Mouse (Mus musculus) fibroblast of lung, adult 2 months (primary cell): ENCODE data around the gene Ddhd1.
"Not testable (repeated sequence)": the region's sequence is repeated elsewhere in the genome, so short reads cannot be mapped to it uniquely, and the experiment has no call there.

ENCODE experiments used
- DNase-seq: peaks from one replicate; pipeline ENCODE4 v3.0.0-alpha.2; 2011; ENCODE audit warnings: low read depth

The Ddhd1 gene

GRCm38 (mm10) chr14:45580923-45581827 lies 76.8 kb downstream of the Ddhd1 start:
- DNase-seq, result not testable (repeated sequence)

- DNase-seq, result no peak
Measured at GRCm38 (mm10) chr14:45566066-45566937, 91.6 kb downstream of the Ddhd1 start.

GRCm38 (mm10) chr14:45565216-45566065 lies 92.5 kb downstream of the Ddhd1 start:
- no peak for DNase-seq

GRCm38 (mm10) chr14:45563577-45563976 lies 94.4 kb downstream of the Ddhd1 start:
- no peak for DNase-seq

- peak; percentile 87 for DNase-seq
Measured at GRCm38 (mm10) chr14:45561681-45562080, 96.3 kb downstream of the Ddhd1 start.

GRCm38 (mm10) chr14:45559018-45559417 lies 98.9 kb downstream of the Ddhd1 start:
- DNase-seq, result no peak

GRCm38 (mm10) chr14:45554336-45554735 lies 103.6 kb downstream of the Ddhd1 start:
- no peak for DNase-seq

GRCm38 (mm10) chr14:45553854-45554253 lies 104.1 kb downstream of the Ddhd1 start:
- no peak for DNase-seq

GRCm38 (mm10) chr14:45552431-45552830 lies 105.5 kb downstream of the Ddhd1 start:
- DNase-seq, result no peak

GRCm38 (mm10) chr14:45551121-45551768 lies 106.7 kb downstream of the Ddhd1 start:
- no peak for DNase-seq

- no peak for DNase-seq
Measured at GRCm38 (mm10) chr14:45550010-45550647, 107.8 kb downstream of the Ddhd1 start.

GRCm38 (mm10) chr14:45548118-45548517 lies 109.8 kb downstream of the Ddhd1 start:
- no peak for DNase-seq

- DNase-seq, result no peak
Measured at GRCm38 (mm10) chr14:45544905-45545304, 113.0 kb downstream of the Ddhd1 start.

- DNase-seq, result no peak
Measured at GRCm38 (mm10) chr14:45544026-45544425, 113.9 kb downstream of the Ddhd1 start.

GRCm38 (mm10) chr14:45539659-45540468 lies 118.1 kb downstream of the Ddhd1 start:
- DNase-seq, result no peak
